Mouse (Mus musculus) mouse embryonic stem cell (cell line): ENCODE results near the gene Casp9.
"Not testable (repeated sequence)": the region's sequence is repeated elsewhere in the genome, so short reads cannot be mapped to it uniquely, and the experiment has no call there.

Source experiments
- in situ Hi-C, 2 experiments: fragments of 300-500 bp; cut with MboI; formaldehyde crosslinking; loops; 1 replicate in 1 of 2; 3 replicates in 1 of 2; pipeline ENCODE4 v1.14.3; 2019 to 2020; ENCODE audit warnings: low sequenced_read_pairs in 2 of 2, low pct_unique_long_range_greater_than_20kb in 1 of 2, mixed read lengths in 1 of 2; ENCODE audit not compliant: unreplicated experiment in 1 of 2

The Casp9 gene

GRCm38 (mm10) chr4:141771823-141772222, 21.6 kb upstream of the Casp9 start:
- in situ Hi-C loops, result no loop called here

- in situ Hi-C loops, result not testable (repeated sequence)
These were observed 20.4 kb upstream of the Casp9 start for GRCm38 (mm10) chr4:141773019-141773418.

GRCm38 (mm10) chr4:141779828-141780227, 13.6 kb upstream of the Casp9 start:
- in situ Hi-C loops, result no loop called here

GRCm38 (mm10) chr4:141781201-141781985, 12.0 kb upstream of the Casp9 start:
- in situ Hi-C loops, result no loop called here

GRCm38 (mm10) chr4:141784835-141785234, 8.6 kb upstream of the Casp9 start:
- in situ Hi-C loops, result no loop called here

- in situ Hi-C loops, result no loop called here
These were observed 7.3 kb upstream of the Casp9 start for GRCm38 (mm10) chr4:141786141-141786540.

GRCm38 (mm10) chr4:141787046-141787445, 6.4 kb upstream of the Casp9 start:
- in situ Hi-C loops, result no loop called here

GRCm38 (mm10) chr4:141787462-141787861, 6.0 kb upstream of the Casp9 start:
- in situ Hi-C loops, result no loop called here

- in situ Hi-C loops, result no loop called here
These were observed 3.7 kb upstream of the Casp9 start for GRCm38 (mm10) chr4:141789564-141790218.

- in situ Hi-C loops, result no loop called here
These were observed 2.9 kb upstream of the Casp9 start, which contains the start of gene Dnajc16 for GRCm38 (mm10) chr4:141790524-141790990. Gene Dnajc16, minus strand, starts transcription at chr4:141790931.

- in situ Hi-C loops, result no loop called here
These were observed 1.9 kb upstream of the Casp9 start for GRCm38 (mm10) chr4:141791486-141791885.

GRCm38 (mm10) chr4:141791951-141792350, 1.5 kb upstream of the Casp9 start:
- in situ Hi-C loops, result no loop called here

GRCm38 (mm10) chr4:141792554-141793281, 694 bp upstream of the Casp9 start:
- in situ Hi-C loops, result no loop called here

- in situ Hi-C loops, result no loop called here
These were observed 732 bp downstream of the Casp9 start for GRCm38 (mm10) chr4:141794152-141794535.

- in situ Hi-C loops, result no loop called here
These were observed 2.9 kb downstream of the Casp9 start for GRCm38 (mm10) chr4:141796356-141796755.

GRCm38 (mm10) chr4:141796954-141797353, 3.5 kb downstream of the Casp9 start:
- in situ Hi-C loops, result no loop called here

- in situ Hi-C loops, result no loop called here
These were observed 4.1 kb downstream of the Casp9 start for GRCm38 (mm10) chr4:141797545-141797944.

GRCm38 (mm10) chr4:141804105-141804504, 10.7 kb downstream of the Casp9 start:
- in situ Hi-C loops, result no loop called here

GRCm38 (mm10) chr4:141805886-141806285, 12.5 kb downstream of the Casp9 start:
- in situ Hi-C loops, result no loop called here
